9 mouse cellular contexts compared by ENCODE assay signal in genomic region chr9:44484311-44485104, GRCm38 (mm10). TPM values are rescaled to one million over a fixed set of nuclear protein-coding genes. Genes with fewer than 3 reads are reported as not detected.
DNase-seq lines count a peak whose midpoint lies in the region; ATAC-seq and TF ChIP-seq lines count a peak whose summit lies in the region.
"Had no signal": no experiment of that assay in that cellular context is flagged by ENCODE, and none has a peak within 500 bp of the region (broad histone marks: within the 10 kb centered on the region; RNA-seq: fewer than 3 reads in every experiment).

No protein-coding gene starts in this region.

- TF ChIP-seq CTCF in bone marrow, adult 2 months (IDR thresholded peaks at IDR 0.05; ENCODE audit: control insufficient read depth, insufficient read depth, low read length): no peak
- TF ChIP-seq CTCF in olfactory bulb, adult 2 months (IDR thresholded peaks at IDR 0.05; ENCODE audit: insufficient read depth, low read depth, low read length): no peak

- peak; percentile 21 to 54 for DNase-seq in heart, adult 18-20 months
- DNase-seq in heart, adult 8-10 months (ENCODE audit: low spot score): no peak
- no peak for DNase-seq in heart, embryonic 10.5 days (ENCODE audit: low spot score)
- DNase-seq in limb, embryonic 11.5 days (ENCODE audit: low spot score): no peak
- DNase-seq in urinary bladder, postnatal 10 days (ENCODE audit: low spot score): no peak
- no peak for DNase-seq in layer of hippocampus, adult 18-20 months (ENCODE audit: low spot score in 2 of 2)

- no peak for ATAC-seq in limb, embryonic 11.5 days (ENCODE audit: insufficient number of reproducible peaks, low FRiP score, low TSS enrichment, low read depth)

- H3K4me2 ChIP-seq in limb, embryonic 11.5 days (ENCODE audit: low read depth, severe bottlenecking): peak overlapping the region; percentile 81

- H3K9me3 ChIP-seq in heart, embryonic 10.5 days: no peaks in the 10 kb centered on the region
- no peaks in the 10 kb centered on the region for H3K9me3 ChIP-seq in limb, embryonic 11.5 days (ENCODE audit: control insufficient read depth, low read length)

- H3K27ac ChIP-seq in bone marrow, adult 2 months (ENCODE audit: control insufficient read depth, insufficient read depth, low read depth, low read length, poor library complexity): no peak overlapping the region
- peak overlapping the region; percentile 96 for H3K27ac ChIP-seq in heart, embryonic 10.5 days
- no peak overlapping the region for H3K27ac ChIP-seq in limb, embryonic 11.5 days (replicated peaks; ENCODE audit: low read depth, low read length)
- peak overlapping the region; percentile 89; the same call in 1 of the 2 replicates for H3K27ac ChIP-seq in olfactory bulb, adult 2 months (ENCODE audit: insufficient read depth, low read depth, low read length)

- 22% methylated on average over 7 of the region's 7 CpGs for WGBS in bone marrow, adult 2 months
- WGBS in heart, embryonic 10.5 days: 21% methylated on average over 7 of the region's 7 CpGs
- WGBS in limb, embryonic 11.5 days: 26% methylated on average over 7 of the region's 7 CpGs
- whole genome bisulfite sequencing in olfactory bulb, adult 2 months: 6% methylated on average over 7 of the region's 7 CpGs

- H3K36me3 ChIP-seq in heart, embryonic 10.5 days: no peaks in the 10 kb centered on the region
- no peaks in the 10 kb centered on the region for H3K36me3 ChIP-seq in limb, embryonic 11.5 days (ENCODE audit: control insufficient read depth, insufficient read depth, low read length)

- H3K9ac ChIP-seq in limb, embryonic 11.5 days (ENCODE audit: low read length): peak overlapping the region; percentile 92

- H3K4me1 ChIP-seq in bone marrow, adult 2 months (ENCODE audit: control insufficient read depth, insufficient read depth, low read length): peaks cover 1% of the 10 kb centered on the region; the same call in 1 of the 2 replicates
- peaks cover 83% of the 10 kb centered on the region for H3K4me1 ChIP-seq in heart, embryonic 10.5 days
- peaks cover 67% of the 10 kb centered on the region for H3K4me1 ChIP-seq in limb, embryonic 11.5 days (ENCODE audit: control insufficient read depth, insufficient read depth, low read length)
- peaks cover 55% of the 10 kb centered on the region for H3K4me1 ChIP-seq in olfactory bulb, adult 2 months (ENCODE audit: control insufficient read depth, insufficient read depth, low read length)

- no peak for TF ChIP-seq POLR2A in bone marrow, adult 2 months (IDR thresholded peaks at IDR 0.05; ENCODE audit: borderline replicate concordance, control insufficient read depth, low read depth, low read length)
- no peak for TF ChIP-seq POLR2A in olfactory bulb, adult 2 months (IDR thresholded peaks at IDR 0.05; ENCODE audit: insufficient read depth, low read depth, low read length)

- H3K27me3 ChIP-seq in heart, embryonic 10.5 days (ENCODE audit: insufficient read depth, poor library complexity, severe bottlenecking): no peaks in the 10 kb centered on the region
- no peaks in the 10 kb centered on the region for H3K27me3 ChIP-seq in limb, embryonic 11.5 days (ENCODE audit: control insufficient read depth, insufficient read depth, low read length)

- peak overlapping the region; percentile 1 for H3K4me3 ChIP-seq in bone marrow, adult 2 months (replicated peaks; ENCODE audit: control insufficient read depth, low read depth, low read length)
- H3K4me3 ChIP-seq in heart, embryonic 10.5 days: peak overlapping the region; percentile 97
- H3K4me3 ChIP-seq in limb, embryonic 11.5 days (ENCODE audit: low read depth, low read length): peak overlapping the region; percentile 97
- H3K4me3 ChIP-seq in olfactory bulb, adult 2 months (ENCODE audit: insufficient read depth, low read depth, low read length): peak overlapping the region; percentile 84

RNA-seq across cellular contexts. Expression of gene Bcl9l, which starts 1.9 kb away (rescaled TPM):
- 10 to 100 TPM; 36.2 to 41.7 TPM for total RNA-seq in heart, adult 18-20 months (2021)
- 10 to 100 TPM; 51.6 to 56.9 (median 53.9) TPM for total RNA-seq in heart, adult 8-10 months (2022)
- polyA plus RNA-seq in bone marrow, adult 2 months (2011; ENCODE audit: insufficient read depth, insufficient read length, low replicate concordance, missing spikeins): 9.0 and 15.6 TPM in 2 replicates
- 7.6 and 9.6 TPM in 2 replicates for polyA plus RNA-seq in heart, embryonic 10.5 days (2016; fragmentation: Nextera tagmentation; extraction: Ambion mirVana)
- polyA plus RNA-seq in limb, embryonic 11.5 days (2014; fragmentation: Nextera tagmentation; extraction: Ambion mirVana): 11.6 and 12.3 TPM in 2 replicates
- not detected in 2 replicates for polyA plus RNA-seq in olfactory bulb, adult 2 months (2012; ENCODE audit: insufficient read depth, insufficient read length, low replicate concordance, missing spikeins)
- 10 to 100 TPM; 64.0 to 72.3 TPM for total RNA-seq in layer of hippocampus, adult 18-20 months (2021)

RNA-seq across cellular contexts. Expression of gene Upk2, which starts 29.7 kb away (rescaled TPM):
- total RNA-seq in heart, adult 18-20 months (2021): not detected
- under 1 TPM in 2 of 4 experiments, not detected in 2; 0.26 to 0.28 TPM for total RNA-seq in heart, adult 8-10 months (2022)
- polyA plus RNA-seq in bone marrow, adult 2 months (2011; ENCODE audit: insufficient read depth, insufficient read length, low replicate concordance, missing spikeins): not detected in 2 replicates
- 0.26 TPM in 1 of 2 replicates, not detected in the other for polyA plus RNA-seq in heart, embryonic 10.5 days (2016; fragmentation: Nextera tagmentation; extraction: Ambion mirVana)
- 0.59 and 0.99 TPM in 2 replicates for polyA plus RNA-seq in limb, embryonic 11.5 days (2014; fragmentation: Nextera tagmentation; extraction: Ambion mirVana)
- not detected in 2 replicates for polyA plus RNA-seq in olfactory bulb, adult 2 months (2012; ENCODE audit: insufficient read depth, insufficient read length, low replicate concordance, missing spikeins)
- total RNA-seq in layer of hippocampus, adult 18-20 months (2021): not detected
- polyA plus RNA-seq: large intestine, adult 2 months had no signal

RNA-seq across cellular contexts. Expression of gene Foxr1, which starts 43.6 kb away (rescaled TPM):
- total RNA-seq in heart, adult 18-20 months (2021): not detected
- total RNA-seq in heart, adult 8-10 months (2022): not detected
- not detected in 2 replicates for polyA plus RNA-seq in bone marrow, adult 2 months (2011; ENCODE audit: insufficient read depth, insufficient read length, low replicate concordance, missing spikeins)
- not detected in 2 replicates for polyA plus RNA-seq in heart, embryonic 10.5 days (2016; fragmentation: Nextera tagmentation; extraction: Ambion mirVana)
- not detected in 2 replicates for polyA plus RNA-seq in limb, embryonic 11.5 days (2014; fragmentation: Nextera tagmentation; extraction: Ambion mirVana)
- not detected in 2 replicates for polyA plus RNA-seq in olfactory bulb, adult 2 months (2012; ENCODE audit: insufficient read depth, insufficient read length, low replicate concordance, missing spikeins)
- not detected for total RNA-seq in layer of hippocampus, adult 18-20 months (2021)
- polyA plus RNA-seq: large intestine, adult 2 months had no signal

Comparison
In these comparisons a context has a peak if more than half of its experiments do, and no peak if none do; other contexts are left out.
1. DNase-seq: peak in heart, adult 18-20 months (2 of 2); none in heart, adult 8-10 months (single experiment), heart, embryonic 10.5 days (single experiment), limb, embryonic 11.5 days (single experiment), urinary bladder, postnatal 10 days (single experiment) and layer of hippocampus, adult 18-20 months (0 of 2).
2. H3K27ac ChIP-seq: peak in heart, embryonic 10.5 days (single experiment) and olfactory bulb, adult 2 months (single experiment); none in bone marrow, adult 2 months (single experiment) and limb, embryonic 11.5 days (single experiment).
3. H3K4me3 ChIP-seq: peak in every context shown above with its lines; median percentile 97 in heart, embryonic 10.5 days; 97 in limb, embryonic 11.5 days; 84 in olfactory bulb, adult 2 months; 1 in bone marrow, adult 2 months.